Mouse (Mus musculus) megakaryocyte, adult 5-6 weeks (primary cell): ENCODE measurements at regions not wholly inside any gene's neighbourhood (a gene's known extent, or its start where the extent isn't known, plus 50 kb on each side); places are given as distances from the start of the nearest gene placed in this dataset.

Experiments used
- ATAC-seq: 2 replicates; pipeline ENCODE4 v1.8.0; 2016; ENCODE audit warnings: mild to moderate bottlenecking, inconsistent platforms; ENCODE audit not compliant: poor library complexity, severe bottlenecking

GRCm38 (mm10) chr2:128388883-128389470 lies 202.0 kb upstream of the Spdye4c start:
- no peak for ATAC-seq

GRCm38 (mm10) chr2:128392344-128392743 lies 198.7 kb upstream of the Spdye4c start:
- peak; percentile 23; the same call in 1 of the 2 replicates for ATAC-seq

GRCm38 (mm10) chr2:128393401-128393800 lies 197.6 kb upstream of the Spdye4c start:
- ATAC-seq = 0 out of 2 replicates have a peak, but pooled peaks have one; percentile 12

GRCm38 (mm10) chr2:128393921-128394320 lies 197.1 kb upstream of the Spdye4c start:
- ATAC-seq = no peak

GRCm38 (mm10) chr2:128395308-128396007 lies 195.6 kb upstream of the Spdye4c start:
- ATAC-seq = peak; percentile 65

GRCm38 (mm10) chr2:128396008-128396346 lies 195.0 kb upstream of the Spdye4c start:
- peak; percentile 93 for ATAC-seq

- ATAC-seq = no peak
Observed at GRCm38 (mm10) chr2:128401359-128401758, 189.7 kb upstream of the Spdye4c start.

GRCm38 (mm10) chr2:128403143-128403935 lies 187.7 kb upstream of the Spdye4c start:
- ATAC-seq = no peak

- ATAC-seq = no peak
Observed at GRCm38 (mm10) chr2:128404405-128404804, 186.6 kb upstream of the Spdye4c start.

GRCm38 (mm10) chr2:128407076-128407475 lies 183.9 kb upstream of the Spdye4c start:
- peak; percentile 77 for ATAC-seq

GRCm38 (mm10) chr2:128408718-128409117 lies 182.3 kb upstream of the Spdye4c start:
- ATAC-seq = no peak

- ATAC-seq = peak; percentile 86
Observed at GRCm38 (mm10) chr2:128412352-128412751, 178.7 kb upstream of the Spdye4c start.

GRCm38 (mm10) chr2:128412974-128413373 lies 178.0 kb upstream of the Spdye4c start:
- peak; percentile 52 for ATAC-seq

- ATAC-seq = peak; percentile 30
Observed at GRCm38 (mm10) chr2:128414588-128415240, 176.3 kb upstream of the Spdye4c start.

- ATAC-seq = no peak
Observed at GRCm38 (mm10) chr2:128416416-128416815, 174.6 kb upstream of the Spdye4c start.

- peak; percentile 45 for ATAC-seq
Observed at GRCm38 (mm10) chr2:128418960-128419359, 172.0 kb upstream of the Spdye4c start.

GRCm38 (mm10) chr2:128420406-128420805 lies 170.6 kb upstream of the Spdye4c start:
- peak; percentile 33 for ATAC-seq

GRCm38 (mm10) chr2:128422677-128423076 lies 168.3 kb upstream of the Spdye4c start:
- ATAC-seq = peak; percentile 34

GRCm38 (mm10) chr2:128424236-128424635 lies 166.8 kb upstream of the Spdye4c start:
- ATAC-seq = no peak

- no peak for ATAC-seq
Observed at GRCm38 (mm10) chr2:128427181-128427880, 163.7 kb upstream of the Spdye4c start.

GRCm38 (mm10) chr2:128428154-128428553 lies 162.9 kb upstream of the Spdye4c start:
- ATAC-seq = peak; percentile 35
